Mouse (Mus musculus) midbrain, embryonic 13.5 days (tissue): ENCODE results near the gene Herc2. TPM values are rescaled to one million over a fixed set of nuclear protein-coding genes. Genes with fewer than 3 reads are reported as not detected.
A peak's percentile ranks its signal among the peaks of the same experiment; 100 is the strongest.

ENCODE experiments used
- ATAC-seq: fragments of 200-750 bp; cut with Nextera tagmentation; 2 replicates; pipeline ENCODE4 v1.8.0; 2017; ENCODE audit warnings: mild to moderate bottlenecking, moderate TSS enrichment, moderate library complexity
- H3K27ac ChIP-seq: fragments of 300-500 bp; sonication (generic); 2 replicates; pipeline ENCODE4 v1.5.1; 2015; ENCODE audit warnings: inconsistent platforms, mild to moderate bottlenecking, moderate library complexity
- H3K27me3 ChIP-seq: fragments of 300-500 bp; sonication (generic); 2 replicates; pipeline ENCODE4 v1.6.1; 2015; ENCODE audit warnings: mild to moderate bottlenecking, inconsistent platforms
- H3K36me3 ChIP-seq: fragments of 300-500 bp; sonication (generic); 2 replicates; pipeline ENCODE4 v1.6.1; 2015; ENCODE audit warnings: mild to moderate bottlenecking, inconsistent platforms
- H3K4me1 ChIP-seq: fragments of 300-500 bp; sonication (generic); replicated peaks from 2 replicates; pipeline ENCODE4 v1.6.1; 2015; ENCODE audit warnings: inconsistent platforms
- H3K4me2 ChIP-seq: fragments of 300-500 bp; sonication (generic); replicated peaks from 2 replicates; pipeline ENCODE4 v1.6.1; 2015; ENCODE audit warnings: moderate library complexity, mild to moderate bottlenecking, inconsistent platforms
- H3K4me3 ChIP-seq: fragments of 300-500 bp; sonication (generic); replicated peaks from 2 replicates; pipeline ENCODE4 v1.5.1; 2015; ENCODE audit warnings: mild to moderate bottlenecking, inconsistent platforms
- H3K9ac ChIP-seq: fragments of 300-500 bp; sonication (generic); replicated peaks from 2 replicates; pipeline ENCODE4 v1.6.1; 2015; ENCODE audit warnings: mild to moderate bottlenecking, inconsistent platforms
- H3K9me3 ChIP-seq: fragments of 300-500 bp; sonication (generic); 2 replicates; pipeline ENCODE4 v1.6.1; 2016; ENCODE audit warnings: mild to moderate bottlenecking, inconsistent platforms
- WGBS: fragments of 180-500 bp; shearing (Covaris S2); methylation state at CpG from one replicate; pipeline ENCODE4 v1.1.7; 2015; 5-methylcytosine and 5-hydroxymethylcytosine counted together
- polyA plus RNA-seq: library from polyadenylated mRNA; unstranded; fragments of >200 nt; fragmentation: Nextera tagmentation; extraction: Ambion mirVana; gene quantifications from 2 replicates; pipeline ENCODE4 v1.2.1, GENCODE M21; 2015

Gene Herc2
- polyA plus RNA-seq, 1 experiment from 2014 or later, result 47.4 TPM

GRCm38 (mm10) chr7:56023586-56023985 is 26.4 kb upstream of the Herc2 start:
- Histone ChIP-seq H3K4me1 (peaks cover 5% of the 10 kb centered on the region), H3K4me3 (no peak overlapping the region), H3K27ac (no peak overlapping the region), H3K9me3 (no peaks in the 10 kb centered on the region), H3K4me2 (no peak overlapping the region), H3K27me3 (no peaks in the 10 kb centered on the region), H3K9ac (no peak overlapping the region), H3K36me3 (no peaks in the 10 kb centered on the region)
- ATAC-seq, result no peak
- WGBS, result 93% methylated on average over 3 of the region's 3 CpGs

GRCm38 (mm10) chr7:56042353-56042752 is 7.6 kb upstream of the Herc2 start:
- Histone ChIP-seq H3K4me2 (no peak overlapping the region), H3K4me1 (no peaks in the 10 kb centered on the region), H3K27ac (no peak overlapping the region), H3K36me3 (no peaks in the 10 kb centered on the region), H3K9me3 (no peaks in the 10 kb centered on the region), H3K27me3 (no peaks in the 10 kb centered on the region), H3K4me3 (no peak overlapping the region), H3K9ac (no peak overlapping the region)
- ATAC-seq, result no peak
- WGBS, result 16% methylated on average over 5 of the region's 5 CpGs

- 74% methylated on average over 4 of the region's 4 CpGs for WGBS
- H3K36me3 ChIP-seq, result no peaks in the 10 kb centered on the region
- no peak overlapping the region for H3K4me3 ChIP-seq
- no peaks in the 10 kb centered on the region; the same call in 1 of the 2 replicates for H3K4me1 ChIP-seq
- H3K9me3 ChIP-seq, result no peaks in the 10 kb centered on the region
- no peak overlapping the region for H3K4me2 ChIP-seq
- ATAC-seq, result no peak
- no peaks in the 10 kb centered on the region for H3K27me3 ChIP-seq
- no peak overlapping the region for H3K9ac ChIP-seq
- no peak overlapping the region for H3K27ac ChIP-seq
These were observed 6.3 kb upstream of the Herc2 start for GRCm38 (mm10) chr7:56043577-56044266.

DNA sequence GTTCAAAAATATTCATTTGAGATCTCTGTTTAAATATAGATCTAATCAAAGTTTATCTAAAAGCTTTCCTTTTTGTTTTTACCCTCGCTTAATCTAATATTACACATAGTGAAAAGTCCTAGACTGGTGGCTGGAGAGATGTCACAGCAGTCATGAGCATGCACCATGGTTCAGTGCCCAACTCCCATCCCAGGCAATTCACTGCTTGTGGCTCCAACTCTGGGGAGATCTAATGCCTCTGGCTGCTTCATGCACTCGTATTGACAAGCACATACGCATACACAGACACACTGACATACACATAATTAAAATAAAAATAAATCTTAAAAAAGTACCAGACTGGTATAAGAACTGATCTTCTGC is 5.7 kb upstream of the Herc2 start:
- Histone ChIP-seq H3K9ac (no peak overlapping the region), H3K27me3 (no peaks in the 10 kb centered on the region), H3K4me1 (peaks cover 5% of the 10 kb centered on the region), H3K36me3 (no peaks in the 10 kb centered on the region), H3K27ac (no peak overlapping the region), H3K4me2 (no peak overlapping the region), H3K9me3 (no peaks in the 10 kb centered on the region), H3K4me3 (no peak overlapping the region)
- 86% methylated on average over 3 of the region's 3 CpGs for WGBS
- ATAC-seq, result no peak

- Histone ChIP-seq H3K4me2 (no peak overlapping the region), H3K27ac (no peak overlapping the region), H3K9ac (no peak overlapping the region), H3K27me3 (no peaks in the 10 kb centered on the region), H3K4me1 (peaks cover 21% of the 10 kb centered on the region), H3K9me3 (no peaks in the 10 kb centered on the region), H3K4me3 (no peak overlapping the region), H3K36me3 (no peaks in the 10 kb centered on the region)
- no peak for ATAC-seq
- WGBS, result 90% methylated on average over 1 of the region's 1 CpGs
These were observed 2.8 kb upstream of the Herc2 start for GRCm38 (mm10) chr7:56047178-56047577.

DNA sequence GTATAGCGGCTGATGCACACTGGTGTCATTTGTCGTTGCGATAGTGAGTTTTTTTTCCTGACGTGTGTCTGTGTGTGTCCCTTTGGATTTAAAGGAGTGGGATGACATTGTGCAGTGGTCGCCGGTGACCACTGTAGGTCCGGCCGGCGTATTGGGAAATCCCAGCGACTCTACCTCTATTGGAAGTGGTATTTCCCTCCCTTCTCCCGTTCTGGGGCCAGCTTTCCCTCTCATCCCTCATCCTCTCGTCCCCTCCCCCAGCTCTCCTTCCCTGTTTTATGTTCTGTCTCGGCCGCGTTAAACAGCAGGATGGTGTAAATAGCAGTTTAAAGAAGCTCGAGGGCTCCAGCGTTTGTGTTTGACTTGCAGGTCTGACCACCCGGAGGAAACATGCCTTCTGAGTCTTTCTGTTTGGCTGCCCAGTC is 503 bp downstream of the Herc2 start:
- Histone ChIP-seq H3K36me3 (0 out of 2 replicates have a peak, but pooled peaks cover 3% of the 10 kb centered on the region), H3K27ac (peak overlapping the region; percentile 93), H3K27me3 (no peaks in the 10 kb centered on the region), H3K9me3 (no peaks in the 10 kb centered on the region), H3K4me3 (peak overlapping the region; percentile 90), H3K9ac (peak overlapping the region; percentile 90), H3K4me1 (peaks cover 29% of the 10 kb centered on the region), H3K4me2 (peak overlapping the region; percentile 84)
- peak; percentile 51 for ATAC-seq
- under 1% methylated on average over 18 of the region's 18 CpGs for WGBS

DNA sequence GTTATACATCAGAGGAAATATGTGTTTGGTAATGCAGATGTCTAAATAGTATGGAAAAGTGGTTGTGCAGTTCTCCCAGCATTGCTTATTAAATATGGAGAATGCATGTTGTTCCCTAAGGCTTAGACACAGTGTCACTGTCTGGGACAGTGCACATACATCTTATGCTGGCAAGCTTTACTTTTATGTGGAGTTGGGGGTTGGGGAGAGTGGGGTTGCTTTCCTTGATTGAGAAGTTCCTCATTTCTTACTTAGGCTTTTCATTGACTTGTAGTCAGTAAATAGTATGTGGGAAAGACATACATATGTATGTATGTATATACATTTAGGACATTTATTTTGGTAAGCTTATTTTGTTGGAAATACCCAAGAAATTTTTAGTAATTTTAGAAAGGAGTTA is 3.0 kb downstream of the Herc2 start:
- Histone ChIP-seq H3K36me3 (peaks cover 15% of the 10 kb centered on the region), H3K9me3 (no peaks in the 10 kb centered on the region), H3K27ac (no peak overlapping the region), H3K27me3 (no peaks in the 10 kb centered on the region), H3K4me1 (peaks cover 29% of the 10 kb centered on the region), H3K4me2 (no peak overlapping the region), H3K4me3 (no peak overlapping the region), H3K9ac (no peak overlapping the region)
- no peak for ATAC-seq

DNA sequence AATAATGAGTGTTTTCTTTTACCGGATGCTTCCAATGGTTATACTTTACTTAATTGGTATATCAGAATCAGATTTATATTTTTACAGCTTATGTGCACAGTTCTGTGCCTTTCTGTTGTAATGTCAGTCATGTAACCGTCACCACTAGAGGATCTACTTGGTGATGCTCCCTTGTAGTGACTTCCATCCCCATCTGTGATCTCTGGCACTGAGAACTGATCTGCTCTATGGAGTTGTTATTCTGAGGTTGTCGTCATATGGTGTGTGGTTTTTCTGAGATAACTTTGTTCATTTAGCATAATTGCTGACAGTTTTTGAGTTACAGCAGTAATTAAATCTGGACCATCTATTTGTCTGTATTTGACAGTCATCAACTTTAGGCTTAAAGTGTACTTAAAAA is 5.3 kb downstream of the Herc2 start:
- 94% methylated on average over 3 of the region's 3 CpGs for WGBS

GRCm38 (mm10) chr7:56064876-56065275 is 14.9 kb downstream of the Herc2 start:
- Histone ChIP-seq H3K36me3 (peaks cover 7% of the 10 kb centered on the region), H3K27me3 (no peaks in the 10 kb centered on the region), H3K9ac (no peak overlapping the region), H3K9me3 (no peaks in the 10 kb centered on the region), H3K4me1 (no peaks in the 10 kb centered on the region), H3K4me2 (no peak overlapping the region), H3K27ac (no peak overlapping the region), H3K4me3 (no peak overlapping the region)
- WGBS, result 89% methylated on average over 1 of the region's 1 CpGs
- ATAC-seq, result no peak

More for the DNA sequence above, 5.3 kb downstream of the Herc2 start:
- H3K9ac ChIP-seq, result no peak overlapping the region
- peaks cover 22% of the 10 kb centered on the region for H3K4me1 ChIP-seq
- peaks cover 15% of the 10 kb centered on the region for H3K36me3 ChIP-seq
- no peaks in the 10 kb centered on the region for H3K9me3 ChIP-seq
- H3K4me2 ChIP-seq, result no peak overlapping the region
- ATAC-seq, result no peak
- H3K4me3 ChIP-seq, result no peak overlapping the region
- H3K27me3 ChIP-seq, result no peaks in the 10 kb centered on the region
- H3K27ac ChIP-seq, result no peak overlapping the region

DNA sequence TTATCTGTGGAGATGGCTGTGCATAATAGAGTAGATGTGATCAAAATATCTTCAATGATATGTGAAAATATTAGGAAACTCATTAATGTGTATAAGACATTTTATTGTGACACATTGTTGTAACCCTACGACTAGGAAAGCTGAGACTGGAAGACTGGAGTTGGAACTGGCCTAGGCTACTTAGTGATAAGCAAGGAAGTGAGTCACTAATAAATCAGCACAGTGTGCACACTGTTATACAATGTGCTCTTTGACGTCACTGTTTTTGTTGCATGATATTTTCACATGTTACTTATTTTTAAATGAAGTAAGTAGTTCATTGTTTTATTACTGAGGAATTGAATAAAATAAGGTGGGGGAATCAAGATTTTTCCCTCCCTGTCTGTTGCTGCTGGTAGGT is 16.1 kb downstream of the Herc2 start:
- 91% methylated on average over 2 of the region's 2 CpGs for WGBS
- no peaks in the 10 kb centered on the region for H3K9me3 ChIP-seq
- no peaks in the 10 kb centered on the region for H3K4me1 ChIP-seq
- ATAC-seq, result no peak
- H3K27ac ChIP-seq, result no peak overlapping the region
- H3K9ac ChIP-seq, result no peak overlapping the region
- no peak overlapping the region for H3K4me3 ChIP-seq
- H3K27me3 ChIP-seq, result no peaks in the 10 kb centered on the region
- H3K4me2 ChIP-seq, result no peak overlapping the region
- peaks cover 10% of the 10 kb centered on the region for H3K36me3 ChIP-seq

GRCm38 (mm10) chr7:56066634-56067033 is 16.6 kb downstream of the Herc2 start:
- H3K27me3 ChIP-seq, result no peaks in the 10 kb centered on the region
- H3K9me3 ChIP-seq, result no peaks in the 10 kb centered on the region
- no peaks in the 10 kb centered on the region for H3K4me1 ChIP-seq
- 98% methylated on average over 1 of the region's 1 CpGs for WGBS
- no peak overlapping the region for H3K27ac ChIP-seq
- H3K9ac ChIP-seq, result no peak overlapping the region
- H3K4me3 ChIP-seq, result no peak overlapping the region
- ATAC-seq, result no peak
- H3K4me2 ChIP-seq, result no peak overlapping the region
- H3K36me3 ChIP-seq, result peaks cover 9% of the 10 kb centered on the region

DNA sequence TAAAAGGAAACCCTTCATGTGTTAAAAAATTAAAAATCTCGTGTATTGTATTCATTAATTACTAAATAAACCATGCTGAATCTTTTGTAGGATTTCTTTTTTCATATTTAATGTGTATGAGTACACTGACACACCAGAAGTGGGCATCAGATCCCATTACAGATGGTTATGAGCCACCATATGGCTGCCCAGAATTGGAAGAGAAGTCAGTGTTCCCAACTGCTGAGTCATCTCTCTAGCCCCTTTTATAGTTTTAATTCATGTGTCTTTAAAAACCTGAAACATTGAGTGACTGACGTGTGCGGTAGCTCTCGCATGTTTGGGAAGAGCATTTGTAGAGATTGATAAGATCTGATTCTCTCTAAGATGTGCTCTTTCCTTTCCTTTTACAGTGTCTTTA is 21.7 kb downstream of the Herc2 start:
- peaks cover 7% of the 10 kb centered on the region for H3K36me3 ChIP-seq
- H3K27me3 ChIP-seq, result no peaks in the 10 kb centered on the region
- no peak for ATAC-seq
- H3K4me2 ChIP-seq, result no peak overlapping the region
- no peaks in the 10 kb centered on the region for H3K9me3 ChIP-seq
- no peak overlapping the region for H3K9ac ChIP-seq
- no peak overlapping the region for H3K27ac ChIP-seq
- no peaks in the 10 kb centered on the region for H3K4me1 ChIP-seq
- WGBS, result 96% methylated on average over 4 of the region's 4 CpGs
- no peak overlapping the region for H3K4me3 ChIP-seq

DNA sequence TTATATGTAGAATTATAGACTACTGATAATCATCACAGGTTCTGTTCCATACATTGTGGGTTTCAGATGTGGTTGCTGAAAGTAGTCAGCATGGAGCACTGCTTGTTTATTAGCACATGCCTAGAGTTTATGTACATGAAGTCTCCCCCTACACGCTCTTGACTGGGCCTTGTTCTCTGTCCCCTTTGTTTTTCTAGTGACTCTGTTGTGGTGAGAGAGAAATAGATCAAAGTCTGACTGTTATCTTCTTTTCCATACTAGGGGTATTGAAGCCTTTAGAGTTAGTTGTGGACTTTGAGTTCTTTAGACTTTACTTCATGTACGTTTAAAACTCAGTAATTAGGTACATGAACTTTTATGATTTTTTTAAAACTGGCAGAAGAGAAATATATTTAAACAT is 33.0 kb downstream of the Herc2 start:
- peaks cover 37% of the 10 kb centered on the region for H3K36me3 ChIP-seq

More for the DNA sequence above, 33.0 kb downstream of the Herc2 start:
- H3K9me3 ChIP-seq, result no peaks in the 10 kb centered on the region
- H3K27me3 ChIP-seq, result no peaks in the 10 kb centered on the region
- no peak overlapping the region for H3K4me3 ChIP-seq
- no peaks in the 10 kb centered on the region for H3K4me1 ChIP-seq
- no peak for ATAC-seq
- H3K4me2 ChIP-seq, result no peak overlapping the region
- no peak overlapping the region for H3K9ac ChIP-seq
- no peak overlapping the region for H3K27ac ChIP-seq
- WGBS, result 88% methylated on average over 2 of the region's 2 CpGs
